Mouse (Mus musculus) splenic B cell, adult 2 months (primary cell): ENCODE measurements around the gene Caskin1.
A peak's percentile ranks its signal among the peaks of the same experiment; 100 is the strongest.

Experiments
- DNase-seq: peaks from one replicate; pipeline ENCODE4 v3.0.0-alpha.2; 2011; ENCODE audit warnings: low read depth, low spot score
- H3K27me3 ChIP-seq: 2 replicates; pipeline ENCODE4 v1.6.1; 2012; ENCODE audit warnings: mild to moderate bottlenecking, low read length, moderate library complexity, mixed read lengths; ENCODE audit not compliant: control insufficient read depth, poor library complexity, insufficient read depth, severe bottlenecking
- H3K36me3 ChIP-seq: 2 replicates; pipeline ENCODE4 v1.6.1; 2012; ENCODE audit warnings: mild to moderate bottlenecking, low read length, moderate library complexity, mixed read lengths; ENCODE audit not compliant: control insufficient read depth, poor library complexity, insufficient read depth, severe bottlenecking

Caskin1 gene

DNA sequence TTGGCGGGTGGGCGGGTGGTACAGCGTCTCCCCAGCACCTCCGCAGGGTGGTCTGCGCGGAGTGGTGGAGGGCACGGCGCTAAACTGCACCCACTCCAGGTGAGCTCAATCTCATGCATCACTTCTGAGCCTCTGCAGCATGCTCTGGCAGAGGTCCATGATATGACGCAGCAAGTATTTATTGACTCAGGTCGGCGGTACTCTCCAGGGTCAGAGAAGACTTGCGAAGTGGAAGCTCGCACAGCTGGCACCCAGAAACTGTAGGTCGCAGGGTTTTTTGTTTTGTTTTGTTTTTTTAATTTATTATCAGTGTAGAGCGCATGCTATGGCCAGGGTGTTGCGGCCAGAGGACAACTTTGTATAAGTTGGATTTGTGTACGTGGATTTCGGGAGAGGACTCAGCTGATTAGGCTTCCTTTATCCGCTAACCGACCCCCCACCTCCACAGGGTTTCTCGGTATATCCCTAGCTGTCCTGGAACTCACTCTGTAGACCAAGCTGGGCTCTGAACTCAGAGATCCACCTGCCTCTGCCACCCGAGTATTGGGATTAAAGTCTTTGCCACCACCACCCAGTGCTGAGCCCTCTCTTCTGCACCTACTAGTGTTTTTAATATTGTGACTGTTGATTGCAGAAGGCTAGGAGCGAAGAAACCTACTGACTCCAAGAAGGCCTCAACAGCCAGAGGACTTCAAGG, 60.7 kb downstream of the Caskin1 start:
- DNase-seq, result peak; percentile 67
- no peaks in the 10 kb centered on the region for H3K27me3 ChIP-seq
- peaks cover 1% of the 10 kb centered on the region; the same call in 1 of the 2 replicates for H3K36me3 ChIP-seq

DNA sequence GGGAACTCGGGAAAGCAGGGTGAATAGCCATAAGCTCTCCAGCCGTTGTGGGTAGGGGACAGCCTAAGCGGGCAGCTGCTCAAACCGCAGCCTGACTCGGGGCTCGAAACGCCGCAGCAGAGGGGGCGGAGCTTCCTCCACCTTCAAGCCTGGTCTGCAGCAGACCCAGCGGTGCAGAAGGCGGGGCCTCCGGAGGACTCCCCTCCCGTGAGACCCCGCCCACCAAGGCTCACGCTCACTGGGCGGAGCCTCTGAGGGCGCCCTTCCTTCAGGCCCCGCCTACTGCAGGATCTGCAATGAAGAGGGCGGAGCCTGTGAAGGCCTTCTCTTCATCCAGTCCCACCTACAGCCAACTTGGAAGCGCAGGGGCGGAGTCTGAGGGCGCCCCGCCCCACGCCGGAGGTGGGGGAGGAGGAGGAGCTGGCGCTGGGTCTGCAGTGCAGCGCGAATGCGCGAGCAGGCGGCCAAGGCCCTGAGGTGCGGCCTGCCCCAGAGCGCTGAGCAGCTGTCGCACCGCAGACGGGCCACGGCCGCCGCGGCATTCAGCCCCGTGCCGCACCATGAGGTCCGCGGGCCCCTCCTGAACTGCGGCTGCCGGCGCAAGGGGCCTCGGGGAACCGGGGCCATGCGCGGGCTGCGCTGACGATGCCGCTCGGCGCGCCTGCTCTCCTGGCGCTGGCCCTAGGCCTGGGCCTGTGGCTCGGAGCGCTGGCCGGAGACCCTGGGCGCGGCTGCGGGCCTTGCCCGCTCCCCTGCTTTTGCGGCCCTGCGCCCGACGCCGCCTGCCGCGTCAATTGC, 61.4 kb downstream of the Caskin1 start, which contains the start of gene Pkd1:
TSS of gene Pkd1 (plus strand) at position 217 of the 798 bp plus-strand sequence.
- Histone ChIP-seq H3K36me3 (peaks cover 1% of the 10 kb centered on the region; the same call in 1 of the 2 replicates), H3K27me3 (no peaks in the 10 kb centered on the region)
- DNase-seq, result peak; percentile 100

DNA sequence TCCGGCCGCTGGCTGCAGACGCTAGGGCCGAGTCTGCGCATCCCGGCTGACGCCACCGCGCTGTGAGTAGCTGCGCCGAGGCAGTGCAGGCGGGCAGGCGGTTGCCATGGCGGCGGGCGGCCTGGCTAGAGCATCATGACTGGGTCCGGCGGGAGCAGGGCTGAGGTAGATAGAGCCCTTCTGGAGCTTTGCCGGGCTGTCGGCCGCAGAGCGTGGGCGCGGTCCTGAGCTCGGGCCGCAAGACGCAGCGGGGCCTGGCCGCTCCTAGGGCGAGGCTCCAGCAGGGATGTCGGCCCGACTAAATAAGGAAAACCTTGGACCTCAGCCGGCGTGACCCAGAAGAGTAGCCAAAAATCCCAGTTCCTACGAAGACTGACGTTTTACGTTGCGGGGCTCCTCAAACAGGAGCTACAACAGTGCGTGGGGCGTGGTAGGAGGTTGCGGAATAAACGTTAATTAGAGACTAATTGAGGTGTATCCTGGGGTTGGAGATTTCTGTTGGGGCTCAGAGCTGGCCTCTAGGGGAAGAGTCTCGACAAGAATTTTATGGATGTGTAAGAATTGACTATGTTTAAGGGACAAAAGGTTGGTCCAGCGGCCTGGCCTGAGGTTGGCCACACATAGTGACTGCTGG, 62.1 kb downstream of the Caskin1 start:
- Histone ChIP-seq H3K36me3 (peaks cover 1% of the 10 kb centered on the region; the same call in 1 of the 2 replicates), H3K27me3 (no peaks in the 10 kb centered on the region)
- DNase-seq, result peak; percentile 70

DNA sequence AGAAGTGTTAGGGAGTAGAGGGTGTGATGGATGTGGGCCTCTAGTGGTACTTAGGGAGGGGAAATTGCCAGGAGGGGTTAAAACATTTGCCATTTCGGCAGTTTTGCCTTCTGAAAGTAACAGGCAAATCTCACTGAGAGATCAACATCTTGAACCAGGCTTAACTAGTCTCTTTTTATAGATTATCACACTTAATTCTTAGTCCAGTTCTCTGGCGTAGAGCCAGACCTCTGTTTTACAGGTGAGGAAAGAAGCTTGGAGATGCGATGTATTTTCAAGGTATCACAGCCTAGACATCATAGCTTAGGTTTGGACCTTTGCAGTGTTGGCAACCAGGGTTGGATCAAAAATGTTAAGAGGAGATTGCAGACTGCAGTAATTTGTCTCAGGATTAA, 62.6 kb downstream of the Caskin1 start:
- Histone ChIP-seq H3K36me3 (peaks cover 1% of the 10 kb centered on the region; the same call in 1 of the 2 replicates), H3K27me3 (no peaks in the 10 kb centered on the region)
- no peak for DNase-seq

DNA sequence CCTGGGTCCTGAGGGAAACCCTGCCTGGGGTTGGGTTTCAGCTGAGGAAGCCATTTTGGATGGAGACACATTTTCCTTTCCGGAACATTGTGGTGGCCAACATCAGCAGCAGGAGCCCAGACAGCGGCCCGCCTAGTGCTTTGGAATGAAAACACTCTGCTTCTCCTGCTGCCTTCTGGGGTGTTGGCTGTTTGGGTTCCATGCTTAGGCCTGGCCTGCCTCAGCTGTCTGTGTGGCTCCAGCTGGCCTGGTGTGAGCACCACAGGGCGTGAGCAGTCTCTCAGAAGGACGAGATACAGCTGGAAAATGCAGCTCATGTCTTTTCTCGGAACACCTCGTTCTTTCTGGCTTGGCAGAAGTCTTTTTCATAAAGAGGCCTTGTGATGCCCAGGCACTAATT, 68.7 kb downstream of the Caskin1 start:
- no peak for DNase-seq
- H3K36me3 ChIP-seq, result no peaks in the 10 kb centered on the region
- H3K27me3 ChIP-seq, result no peaks in the 10 kb centered on the region
